Mouse (Mus musculus) liver, embryonic 12.5 days (tissue): Measurements from ENCODE around the gene Cnot8. TPM values are rescaled to one million over a fixed set of nuclear protein-coding genes. Genes with fewer than 3 reads are reported as not detected.

ENCODE experiments used
- polyA plus RNA-seq: library from polyadenylated mRNA; unstranded; fragments of >200 nt; fragmentation: Nextera tagmentation; extraction: Ambion mirVana; gene quantifications from 2 replicates; pipeline ENCODE4 v1.2.1, GENCODE M21; 2016

Gene Cnot8
- polyA plus RNA-seq, 1 experiment from 2014 or later, result 51.8 TPM

Other genes starting within 250 kb of the Cnot8 start
- gene Larp1, start 95.1 kb upstream of the Cnot8 start, polyA plus RNA-seq, result 41.6 and 42.4 TPM in 2 replicates
- gene Gm12248, start 11.0 kb upstream of the Cnot8 start, polyA plus RNA-seq, result not detected in 2 replicates
- gene Gemin5, start 64.4 kb downstream of the Cnot8 start, polyA plus RNA-seq, result 25.4 and 26.0 TPM in 2 replicates
- 129 and 137 TPM in 2 replicates for gene Mrpl22, start 67.5 kb downstream of the Cnot8 start, polyA plus RNA-seq
- 6.3 and 6.4 TPM in 2 replicates for gene Igtp, start 95.4 kb downstream of the Cnot8 start, polyA plus RNA-seq
- 2.9 and 3.0 TPM in 2 replicates for gene Irgm2, start 95.5 kb downstream of the Cnot8 start, polyA plus RNA-seq
- 0.14 and 0.43 TPM in 2 replicates for gene 4930438A08Rik, start 170.6 kb downstream of the Cnot8 start, polyA plus RNA-seq
- gene Zfp692, start 202.9 kb downstream of the Cnot8 start, polyA plus RNA-seq, result 18.2 and 18.5 TPM in 2 replicates
- gene Zfp672, start 226.2 kb downstream of the Cnot8 start, polyA plus RNA-seq, result 50.1 and 50.4 TPM in 2 replicates
- 19.8 and 19.9 TPM in 2 replicates for gene Sh3bp5l, start 226.6 kb downstream of the Cnot8 start, polyA plus RNA-seq